Mouse (Mus musculus) megakaryocyte, embryonic 14.5 days (primary cell): Measurements from ENCODE around the gene Ang. TPM values are rescaled to one million over a fixed set of nuclear protein-coding genes. Genes with fewer than 3 reads are reported as not detected.

ENCODE experiments used
- H3K27me3 ChIP-seq: replicated peaks from 2 replicates; pipeline ENCODE3; 2012; ENCODE audit warnings: inconsistent platforms
- H3K36me3 ChIP-seq: replicated peaks from 2 replicates; pipeline ENCODE3; 2012; ENCODE audit warnings: low read length, inconsistent platforms, mixed read lengths
- H3K4me1 ChIP-seq: 2 replicates; pipeline ENCODE4 v1.6.1; 2012; ENCODE audit warnings: inconsistent platforms
- H3K4me3 ChIP-seq: replicated peaks from 2 replicates; pipeline ENCODE3; 2012; ENCODE audit warnings: moderate library complexity, mild to moderate bottlenecking, inconsistent platforms
- H3K9me3 ChIP-seq: 2 replicates; pipeline ENCODE4 v1.6.1; 2012; ENCODE audit warnings: inconsistent platforms
- FLI1 ChIP-seq: IDR thresholded peaks from 2 replicates; pipeline ENCODE4 v1.6.1; 2012; ENCODE audit warnings: low read length, inconsistent platforms, mixed read lengths
- GATA1 ChIP-seq: IDR thresholded peaks from 3 replicates; pipeline ENCODE4 v1.6.1; 2012; ENCODE audit warnings: mixed read lengths, low read length, inconsistent platforms, borderline replicate concordance
- polyA plus RNA-seq: library from polyadenylated mRNA; stranded (reverse); fragments of >175 nt; gene quantifications from 2 replicates; pipeline ENCODE4 v1.2.3, GENCODE M21; 2012; ENCODE audit warnings: low replicate concordance; ENCODE audit not compliant: insufficient read depth

Gene Ang
- polyA plus RNA-seq = not detected in 2 replicates

DNA sequence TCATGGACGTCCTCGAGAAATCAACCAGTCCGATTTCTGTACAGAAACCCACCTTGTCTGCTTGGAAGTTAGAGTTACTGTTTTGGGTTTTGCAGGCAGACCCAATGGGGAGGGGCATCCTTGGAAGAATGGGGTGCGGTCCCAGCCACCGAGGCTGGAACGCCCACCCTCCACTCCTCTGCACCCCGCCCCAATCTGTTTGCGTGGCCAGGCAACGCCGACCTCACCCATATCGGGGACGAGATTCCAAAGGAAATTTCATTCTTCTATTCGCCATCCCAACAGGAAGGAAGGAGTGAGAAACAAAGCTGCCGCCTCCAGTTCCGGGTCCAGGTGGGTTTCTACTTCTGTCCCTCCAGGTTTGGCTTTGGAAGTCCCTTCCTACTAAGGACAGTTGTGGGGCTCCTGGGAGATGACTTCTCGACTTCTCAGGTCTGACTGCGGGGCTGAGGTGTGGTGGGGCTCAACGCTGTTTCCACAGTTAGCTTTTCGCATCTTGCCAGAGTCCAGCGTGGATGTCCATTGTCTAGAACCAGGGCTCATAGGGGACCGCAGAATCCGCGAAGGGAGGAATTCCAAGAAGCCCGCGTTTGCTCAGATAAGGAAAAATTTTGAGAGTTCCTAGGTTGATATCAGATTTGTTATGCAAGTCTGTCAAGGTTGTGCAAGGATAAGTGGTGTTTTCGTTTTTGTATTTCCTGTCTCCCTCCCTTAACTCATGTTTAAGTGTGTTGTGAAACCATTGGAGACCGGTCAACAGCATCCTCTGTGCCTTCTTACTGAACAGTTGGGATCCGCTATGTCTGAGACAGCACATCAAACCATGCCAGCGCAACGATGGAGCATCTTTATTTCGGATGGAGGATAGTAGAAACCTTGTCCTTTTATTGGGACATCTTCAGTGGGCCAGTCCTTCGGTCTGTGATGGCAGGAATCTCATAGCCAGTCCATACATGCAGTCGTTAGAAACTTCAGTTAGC is at the start of gene Ang, which contains the start of gene Rnase4:
Gene Ang (plus strand): TSS at position 230 of the 980 bp plus-strand sequence.
Gene Rnase4 (plus strand): TSS at position 157 of the 980 bp plus-strand sequence.
- Histone ChIP-seq H3K4me3 (peak within 1 kb of the TSS; percentile 96), H3K9me3 (no peaks in the 10 kb centered on the region), H3K27me3 (no peaks in the 10 kb centered on the region), H3K36me3 (no peaks in the 10 kb centered on the region), H3K4me1 (peaks cover 46% of the 10 kb centered on the region)
- no peak for TF ChIP-seq GATA1
- TF ChIP-seq FLI1 = no peak

DNA sequence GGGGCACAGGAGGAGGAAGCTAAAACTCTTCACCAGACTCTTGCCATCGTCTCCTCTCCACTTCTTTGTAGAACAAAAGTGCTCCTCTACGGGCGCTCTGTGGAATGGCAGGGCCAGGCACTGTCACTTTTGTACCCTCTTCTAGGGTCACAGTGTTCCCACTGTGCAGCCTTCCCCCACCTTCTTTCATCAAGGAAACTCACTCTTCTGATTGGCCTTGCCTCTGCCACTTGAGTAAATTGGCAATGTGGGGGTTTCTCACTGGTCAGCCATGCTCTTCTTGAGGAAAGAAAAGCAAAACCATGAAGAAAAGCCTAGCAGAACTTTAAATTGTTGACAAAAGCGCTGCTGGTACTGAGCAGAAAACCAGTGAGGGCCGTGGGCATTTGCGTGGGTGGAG is 49.2 kb upstream of the Ang start, which contains the start of gene Rnase9:
Gene Rnase9 (minus strand): TSS at position 101 of the 400 bp plus-strand sequence.
- H3K4me3 ChIP-seq = no peak within 1 kb of the TSS
- H3K27me3 ChIP-seq = no peaks in the 10 kb centered on the region
- no peaks in the 10 kb centered on the region for H3K9me3 ChIP-seq
- no peaks in the 10 kb centered on the region for H3K36me3 ChIP-seq
- peaks cover 9% of the 10 kb centered on the region; the same call in 1 of the 2 replicates for H3K4me1 ChIP-seq
- TF ChIP-seq GATA1 (no peak), FLI1 (no peak)

- H3K27me3 ChIP-seq = peaks cover 2% of the 10 kb centered on the region
- no peak overlapping the region for H3K4me3 ChIP-seq
- peaks cover 14% of the 10 kb centered on the region for H3K4me1 ChIP-seq
- no peaks in the 10 kb centered on the region for H3K9me3 ChIP-seq
- no peaks in the 10 kb centered on the region for H3K36me3 ChIP-seq
- no peak for TF ChIP-seq FLI1
- no peak for TF ChIP-seq GATA1
These were observed 43.1 kb upstream of the Ang start for GRCm38 (mm10) chr14:51047846-51048245.

- Histone ChIP-seq H3K4me1 (peaks cover 12% of the 10 kb centered on the region), H3K27me3 (peaks cover 2% of the 10 kb centered on the region), H3K9me3 (no peaks in the 10 kb centered on the region), H3K4me3 (no peak within 1 kb of the TSS), H3K36me3 (no peaks in the 10 kb centered on the region)
- TF ChIP-seq FLI1 = no peak
- TF ChIP-seq GATA1 = no peak
These were observed 40.9 kb upstream of the Ang start, which contains the start of gene Rnase11 for GRCm38 (mm10) chr14:51050063-51050462. TSS of gene Rnase11 (minus strand) at chr14:51050163.

DNA sequence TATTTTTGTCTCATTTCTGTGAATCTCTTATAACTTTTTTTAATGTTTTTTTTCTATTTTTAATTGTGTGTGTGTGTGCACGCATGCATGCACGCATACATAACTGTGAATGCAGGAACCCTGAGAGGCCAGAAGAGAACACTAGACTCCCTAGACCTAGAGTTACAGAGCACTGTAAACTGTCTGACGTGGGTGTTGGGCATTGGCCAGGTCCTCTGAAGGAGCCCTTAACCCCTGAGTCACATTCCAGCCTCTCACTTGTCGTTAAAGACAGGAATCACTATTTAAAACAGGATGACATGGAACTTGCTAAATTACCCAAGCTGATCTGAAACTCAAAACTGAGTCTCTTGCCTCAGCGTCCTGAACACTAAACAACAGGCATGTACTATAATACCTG is 39.0 kb upstream of the Ang start:
- Histone ChIP-seq H3K9me3 (no peaks in the 10 kb centered on the region), H3K4me3 (no peak overlapping the region), H3K4me1 (peaks cover 13% of the 10 kb centered on the region), H3K36me3 (no peaks in the 10 kb centered on the region), H3K27me3 (peaks cover 2% of the 10 kb centered on the region)
- no peak for TF ChIP-seq GATA1
- no peak for TF ChIP-seq FLI1

DNA sequence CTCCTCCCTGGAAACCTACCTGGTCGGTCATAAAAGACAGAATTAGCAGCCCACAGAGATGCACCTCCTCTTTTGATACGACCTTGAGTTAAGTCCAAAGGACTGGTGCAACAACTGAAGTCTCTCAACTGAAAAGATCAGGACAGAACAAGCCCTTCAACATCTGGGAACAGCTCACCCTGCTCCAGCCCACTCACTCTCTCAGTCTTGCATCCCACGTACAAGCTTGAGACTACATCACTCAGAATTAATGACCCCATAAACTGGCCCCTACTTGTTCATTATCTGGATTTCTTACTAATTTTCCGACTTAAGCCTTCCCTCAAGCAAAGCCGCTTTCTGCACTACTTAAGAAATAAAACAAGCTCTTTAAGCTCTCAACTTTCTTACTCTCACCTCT is 37.8 kb upstream of the Ang start:
- H3K27me3 ChIP-seq = peaks cover 2% of the 10 kb centered on the region

GRCm38 (mm10) chr14:51054243-51055237 is 36.4 kb upstream of the Ang start:
- no peak overlapping the region for H3K4me3 ChIP-seq

More for the DNA sequence above, 37.8 kb upstream of the Ang start:
- peaks cover 18% of the 10 kb centered on the region for H3K4me1 ChIP-seq
- H3K36me3 ChIP-seq = no peaks in the 10 kb centered on the region
- H3K4me3 ChIP-seq = no peak overlapping the region
- no peaks in the 10 kb centered on the region for H3K9me3 ChIP-seq
- no peak for TF ChIP-seq FLI1
- TF ChIP-seq GATA1 = no peak

DNA sequence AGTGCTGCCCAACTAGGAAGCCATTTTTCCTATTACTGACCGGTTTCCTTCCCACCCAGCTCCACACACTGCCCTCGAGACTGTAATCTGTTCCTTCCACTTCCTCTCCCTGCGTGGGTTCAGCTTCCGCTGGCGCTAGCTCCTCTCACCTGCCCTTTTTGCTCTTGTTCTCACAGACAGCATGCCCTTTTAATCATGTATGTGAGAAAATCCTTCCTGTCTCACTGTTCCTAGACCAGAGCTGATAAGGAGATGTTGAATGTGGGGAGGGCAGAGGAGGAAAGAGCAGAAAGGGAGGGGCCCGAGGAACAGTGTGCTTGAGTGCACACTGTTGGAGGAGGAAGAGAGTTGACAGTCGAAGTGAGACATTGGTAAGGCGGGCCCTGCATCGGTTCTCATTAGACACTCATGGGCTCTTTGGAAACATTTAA is 33.5 kb upstream of the Ang start, which contains the start of gene Rnase12:
Gene Rnase12 (minus strand): TSS at position 261 of the 431 bp plus-strand sequence.
- Histone ChIP-seq H3K4me1 (peaks cover 51% of the 10 kb centered on the region), H3K9me3 (no peaks in the 10 kb centered on the region), H3K36me3 (no peaks in the 10 kb centered on the region), H3K4me3 (no peak within 1 kb of the TSS), H3K27me3 (no peaks in the 10 kb centered on the region)
- no peak for TF ChIP-seq FLI1
- no peak for TF ChIP-seq GATA1

More at GRCm38 (mm10) chr14:51054243-51055237, 36.4 kb upstream of the Ang start:
- Histone ChIP-seq H3K27me3 (peaks cover under 1% of the 10 kb centered on the region), H3K4me1 (peaks cover 29% of the 10 kb centered on the region), H3K9me3 (no peaks in the 10 kb centered on the region), H3K36me3 (no peaks in the 10 kb centered on the region)
- no peak for TF ChIP-seq FLI1
- TF ChIP-seq GATA1 = no peak

DNA sequence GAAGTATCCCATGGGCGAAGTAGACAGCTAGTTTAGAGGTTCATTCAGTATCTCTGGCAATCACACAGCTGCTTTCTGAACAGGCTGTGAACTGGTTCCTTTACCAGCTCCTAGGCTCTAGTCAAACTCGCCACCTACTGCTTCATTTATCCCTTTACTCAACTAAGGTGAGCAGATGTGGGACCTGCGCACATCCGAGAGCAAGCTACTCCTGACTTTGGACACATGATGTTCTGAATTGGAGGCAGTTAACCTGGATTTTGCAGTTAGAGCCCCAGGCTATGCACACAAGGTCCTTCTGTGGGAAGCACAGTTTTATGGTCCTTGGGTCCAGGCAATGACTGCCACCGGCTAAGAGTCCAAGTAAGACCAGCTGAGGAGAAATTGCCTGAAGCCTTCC is 30.2 kb upstream of the Ang start:
- no peaks in the 10 kb centered on the region for H3K36me3 ChIP-seq
- no peak for TF ChIP-seq GATA1
- TF ChIP-seq FLI1 = no peak
- no peaks in the 10 kb centered on the region for H3K27me3 ChIP-seq
- H3K4me1 ChIP-seq = peaks cover 58% of the 10 kb centered on the region
- H3K4me3 ChIP-seq = no peak overlapping the region
- no peaks in the 10 kb centered on the region for H3K9me3 ChIP-seq

DNA sequence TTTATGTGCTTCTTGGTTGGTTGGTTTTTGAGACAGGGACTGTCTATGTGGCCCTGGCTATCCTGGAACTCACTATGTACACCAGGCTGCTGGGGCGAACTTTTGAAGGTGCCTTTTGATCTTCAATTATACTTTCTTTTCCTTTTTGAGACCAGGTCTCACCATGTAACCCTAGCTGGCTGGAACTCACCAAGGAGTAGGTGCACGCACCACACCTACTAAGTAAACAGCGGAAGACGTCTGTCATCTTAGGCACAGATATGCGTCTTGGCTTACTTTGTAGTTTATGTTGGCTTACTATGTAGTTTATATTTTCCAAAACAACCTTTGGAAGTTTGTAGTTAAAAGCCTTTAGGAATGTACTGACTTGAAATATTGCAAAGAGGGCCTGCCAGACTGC is 22.0 kb upstream of the Ang start:
- Histone ChIP-seq H3K4me3 (no peak overlapping the region), H3K4me1 (peaks cover 23% of the 10 kb centered on the region)
- no peak for TF ChIP-seq FLI1

More for the DNA sequence above, 22.0 kb upstream of the Ang start:
- Histone ChIP-seq H3K36me3 (no peaks in the 10 kb centered on the region), H3K9me3 (no peaks in the 10 kb centered on the region), H3K27me3 (peaks cover 24% of the 10 kb centered on the region)
